Mouse (Mus musculus) lung, postnatal 4 days (tissue): ENCODE measurements at regions not wholly inside any gene's neighbourhood (a gene's known extent, or its start where the extent isn't known, plus 50 kb on each side); places are given as distances from the start of the nearest gene placed in this dataset.

Source experiments
- DNase-seq, 2 experiments: peaks; one replicate each; pipeline ENCODE4 v3.0.0; 2021

- no peak for DNase-seq
These were observed 87.9 kb upstream of the Gsc start for GRCm38 (mm10) chr12:104560934-104561565.

GRCm38 (mm10) chr12:104557761-104558160 lies 84.6 kb upstream of the Gsc start:
- no peak for DNase-seq

- no peak for DNase-seq
These were observed 84.2 kb upstream of the Gsc start for GRCm38 (mm10) chr12:104557307-104557706.

GRCm38 (mm10) chr12:104548586-104548985 lies 75.5 kb upstream of the Gsc start:
- DNase-seq = no peak

- no peak for DNase-seq
These were observed 74.4 kb upstream of the Gsc start for GRCm38 (mm10) chr12:104547561-104547960.

GRCm38 (mm10) chr12:104545993-104546769 lies 73.1 kb upstream of the Gsc start:
- no peak for DNase-seq

- DNase-seq = no peak
These were observed 66.8 kb upstream of the Gsc start for GRCm38 (mm10) chr12:104539911-104540310.

GRCm38 (mm10) chr12:104538436-104538835 lies 65.3 kb upstream of the Gsc start:
- no peak for DNase-seq

GRCm38 (mm10) chr12:104531512-104532447 lies 58.6 kb upstream of the Gsc start:
- DNase-seq = no peak

GRCm38 (mm10) chr12:104530586-104530985 lies 57.5 kb upstream of the Gsc start:
- DNase-seq = no peak
